Mouse (Mus musculus) cerebellum, postnatal 25 days (tissue): Measurements from ENCODE around the gene H2al1d.
"Not testable (repeated sequence)": the region's sequence is repeated elsewhere in the genome, so short reads cannot be mapped to it uniquely, and the experiment has no call there.

Experiments
- DNase-seq, 2 experiments: peaks; one replicate each; pipeline ENCODE4 v3.0.0; 2021; ENCODE audit warnings: mixed read lengths in 2 of 2

The H2al1d gene

DNA sequence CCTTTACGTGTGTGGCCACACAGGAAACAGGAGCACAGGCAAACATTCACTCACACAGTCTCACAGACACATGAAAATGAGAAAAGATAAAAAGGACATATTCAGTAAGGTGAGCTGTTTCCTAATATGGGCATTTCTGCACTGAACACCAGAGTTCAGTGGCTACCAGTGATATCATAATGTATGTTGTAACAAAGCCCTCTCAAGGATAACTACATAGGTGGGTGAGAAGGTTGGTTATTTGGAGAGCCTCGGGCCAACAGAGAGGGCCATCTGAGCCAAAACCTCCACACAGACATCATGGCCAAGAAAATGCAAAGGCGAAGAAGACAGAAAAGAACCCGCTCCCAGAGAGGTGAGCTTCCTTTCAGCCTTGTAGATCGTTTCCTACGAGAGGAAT lies at the start of gene H2al1d:
TSS of gene H2al1d (plus strand) at position 301 of the 400 bp plus-strand sequence.
- DNase-seq: not testable (repeated sequence)

DNA sequence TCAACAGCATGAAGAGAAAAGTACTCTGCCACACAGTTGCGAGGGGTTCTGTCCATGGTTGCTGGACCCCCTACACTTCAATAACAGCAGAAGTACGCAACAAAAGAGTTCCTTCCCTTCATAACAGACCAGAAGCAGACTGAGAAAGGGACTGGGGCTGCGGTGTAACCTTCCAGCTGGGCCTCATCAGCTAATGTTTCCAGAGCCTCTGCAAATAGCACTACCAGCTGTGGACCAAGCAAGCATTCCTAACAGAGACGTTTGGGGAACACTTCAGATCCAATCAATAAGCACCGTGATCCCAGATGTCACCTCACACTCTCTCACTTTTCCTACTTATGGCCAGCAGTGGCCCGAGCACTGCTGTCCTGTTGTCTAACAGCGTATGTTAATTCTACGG lies 43.7 kb upstream of the H2al1d start:
- no peak for DNase-seq

DNA sequence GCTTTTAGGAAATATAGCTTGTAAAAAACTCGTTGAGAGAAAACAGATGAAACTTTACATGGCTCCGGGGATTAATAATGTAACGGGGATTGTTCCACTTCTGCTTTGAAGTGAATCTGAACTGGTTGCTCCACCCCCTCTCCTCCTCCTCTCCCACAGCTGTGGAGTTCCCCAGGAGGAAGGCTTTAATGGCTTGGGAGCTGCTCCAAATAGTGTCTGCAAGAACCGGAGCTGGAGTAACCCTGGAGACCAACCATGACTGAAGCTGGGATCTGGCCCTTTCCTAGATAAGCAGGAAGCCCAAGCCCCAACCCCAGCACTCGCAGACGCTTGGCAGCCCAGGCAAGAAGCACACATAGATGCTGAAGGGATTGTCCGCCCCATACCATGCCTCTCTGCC lies 40.8 kb upstream of the H2al1d start:
- no peak for DNase-seq

DNA sequence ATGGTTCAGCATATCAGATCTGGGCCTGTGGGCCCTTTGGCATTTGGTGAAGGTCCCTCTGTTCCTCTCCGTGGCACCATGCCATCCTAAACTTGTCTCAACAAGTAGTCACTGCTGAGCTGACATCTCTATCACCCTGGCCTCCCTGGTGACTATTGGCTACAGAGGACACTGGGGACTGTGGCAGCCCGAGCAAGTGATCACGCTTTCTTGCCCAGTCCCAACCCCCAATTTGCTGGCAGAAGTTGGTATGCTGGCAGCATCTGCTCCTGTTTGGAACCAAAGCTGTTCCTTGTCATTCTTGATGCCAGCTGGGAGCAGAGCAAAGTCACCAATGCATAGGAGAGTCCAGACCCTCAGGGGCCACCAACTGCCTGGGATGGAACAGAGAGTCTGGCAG lies 39.5 kb upstream of the H2al1d start:
- DNase-seq: peak; percentile 19

DNA sequence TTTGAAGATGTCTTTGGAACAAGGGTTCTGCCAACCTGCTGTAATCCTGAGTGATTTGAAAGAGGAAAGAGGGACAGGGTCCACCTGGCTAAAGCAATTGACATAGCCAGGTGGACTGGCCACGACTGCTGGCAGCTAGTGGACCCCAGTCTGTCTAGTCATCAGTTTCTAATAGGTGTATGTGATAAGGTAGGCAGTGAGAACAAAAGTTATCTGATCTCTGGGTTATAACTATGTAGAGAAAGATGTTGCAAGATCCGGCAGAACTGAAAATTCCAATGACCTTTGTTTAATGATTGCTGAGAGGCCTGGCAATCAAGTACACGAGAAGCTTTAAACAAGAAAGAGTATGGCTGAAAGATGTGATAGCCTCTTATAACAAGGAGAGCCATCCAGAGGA lies 35.4 kb upstream of the H2al1d start:
- no peak for DNase-seq

DNA sequence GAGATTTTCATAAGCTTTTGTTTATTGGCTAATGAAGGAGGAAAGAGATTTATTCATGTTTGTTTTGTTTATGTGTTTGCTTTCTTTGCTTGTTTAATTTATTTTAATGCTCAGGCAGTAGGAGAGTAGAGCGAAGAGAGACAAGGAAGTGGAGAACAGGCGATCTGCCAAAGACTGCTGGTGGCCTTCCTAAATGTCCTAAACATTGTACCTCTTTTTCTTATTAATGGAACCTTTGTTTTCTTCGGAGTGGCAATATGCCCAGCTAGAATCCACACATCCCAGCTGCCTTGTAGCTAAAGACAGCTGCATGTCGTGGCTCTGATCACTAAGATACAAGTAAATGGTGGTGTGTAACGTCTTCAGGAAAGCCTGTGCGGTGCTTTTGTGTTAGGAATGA lies 31.5 kb upstream of the H2al1d start:
- no peak for DNase-seq

DNA sequence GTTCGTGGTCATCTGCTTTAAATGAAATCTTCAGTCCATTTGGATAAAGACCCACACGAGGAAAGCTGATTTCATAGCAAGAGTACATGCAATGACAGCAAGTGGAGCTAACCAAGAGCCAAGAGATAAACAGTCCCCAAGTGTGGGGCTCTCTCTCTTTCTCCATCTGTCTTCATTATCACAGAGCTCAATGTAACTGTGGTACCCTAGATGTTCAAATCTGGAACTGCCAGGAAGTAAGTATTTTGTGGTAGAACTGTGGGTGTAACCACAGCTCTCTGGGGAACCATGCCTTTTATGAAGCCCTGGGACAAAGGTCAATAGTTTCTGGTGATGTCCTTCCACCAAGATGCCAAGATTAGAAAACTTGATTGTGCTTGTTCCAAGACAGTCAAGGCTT lies 27.9 kb upstream of the H2al1d start:
- DNase-seq: no peak

DNA sequence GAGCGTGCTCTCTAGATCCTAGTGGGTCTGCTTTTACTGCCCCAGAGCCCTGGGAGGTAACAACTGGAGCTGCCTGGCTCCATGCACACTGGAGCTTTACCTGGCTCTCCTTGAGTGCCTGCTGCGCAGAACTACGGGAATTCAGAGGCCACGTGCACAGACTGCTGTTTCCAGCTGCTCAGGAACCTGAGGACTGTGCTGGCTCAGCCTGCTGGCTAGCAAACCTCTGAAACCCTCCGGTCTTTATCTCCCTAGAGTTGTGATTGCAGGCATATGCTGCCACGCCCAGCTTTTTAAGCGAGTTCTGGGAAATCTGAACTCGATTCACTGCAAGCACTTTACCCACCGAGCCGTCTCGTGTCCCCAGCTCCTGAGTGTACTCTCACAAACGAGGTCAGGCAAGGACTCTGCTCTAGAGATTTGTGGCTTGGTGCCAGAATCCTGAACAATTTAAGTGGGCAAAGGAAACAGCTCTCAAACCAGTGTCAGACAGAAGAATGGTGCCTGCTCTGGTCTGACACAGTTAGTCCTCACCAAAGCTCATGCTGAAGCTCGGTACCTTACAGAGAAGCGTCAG lies 20.2 kb upstream of the H2al1d start:
- DNase-seq: no peak

DNA sequence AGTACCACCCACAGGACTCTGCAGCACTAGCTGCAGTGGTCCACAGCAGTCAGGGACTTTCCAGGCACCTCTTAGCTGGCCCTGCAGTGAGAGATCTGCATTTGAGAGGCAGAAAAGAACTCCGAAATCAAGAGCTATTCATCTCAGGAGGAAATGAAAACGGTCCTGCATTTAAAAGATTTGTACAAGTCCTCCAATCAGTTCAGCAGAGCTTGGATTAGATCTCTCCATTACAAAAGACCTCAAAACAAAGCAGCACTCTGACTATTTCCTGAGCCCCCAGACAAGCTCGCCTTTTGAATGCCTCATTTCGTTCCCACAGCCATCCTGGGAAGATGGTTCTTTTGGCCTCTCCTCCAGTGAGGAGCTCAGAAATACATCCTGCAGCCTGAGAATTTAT lies 19.4 kb upstream of the H2al1d start:
- no peak for DNase-seq

DNA sequence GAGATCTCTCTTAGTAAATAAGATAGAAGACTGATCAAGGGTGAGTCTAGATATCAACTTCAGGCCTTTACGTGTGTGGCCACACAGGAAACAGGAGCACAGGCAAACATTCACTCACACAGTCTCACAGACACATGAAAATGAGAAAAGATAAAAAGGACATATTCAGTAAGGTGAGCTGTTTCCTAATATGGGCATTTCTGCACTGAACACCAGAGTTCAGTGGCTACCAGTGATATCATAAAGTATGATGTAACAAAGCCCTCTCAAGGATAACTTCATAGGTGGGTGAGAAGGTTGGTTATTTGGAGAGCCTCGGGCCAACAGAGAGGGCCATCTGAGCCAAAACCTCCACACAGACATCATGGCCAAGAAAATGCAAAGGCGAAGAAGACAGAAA lies 9.7 kb upstream of the H2al1d start, which contains the start of gene H2al1a:
TSS of gene H2al1a (plus strand) at position 301 of the 400 bp plus-strand sequence.
- not testable (repeated sequence) for DNase-seq

DNA sequence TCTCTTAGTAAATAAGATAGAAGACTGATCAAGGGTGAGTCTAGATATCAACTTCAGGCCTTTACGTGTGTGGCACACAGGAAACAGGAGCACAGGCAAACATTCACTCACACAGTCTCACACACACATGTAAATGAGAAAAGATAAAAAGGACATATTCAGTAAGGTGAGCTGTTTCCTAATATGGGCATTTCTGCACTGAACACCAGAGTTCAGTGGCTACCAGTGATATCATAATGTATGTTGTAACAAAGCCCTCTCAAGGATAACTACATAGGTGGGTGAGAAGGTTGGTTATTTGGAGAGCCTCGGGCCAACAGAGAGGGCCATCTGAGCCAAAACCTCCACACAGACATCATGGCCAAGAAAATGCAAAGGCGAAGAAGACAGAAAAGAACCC lies 6.5 kb upstream of the H2al1d start, which contains the start of gene H2al1b:
TSS of gene H2al1b (plus strand) at position 301 of the 400 bp plus-strand sequence.
- DNase-seq: not testable (repeated sequence)

DNA sequence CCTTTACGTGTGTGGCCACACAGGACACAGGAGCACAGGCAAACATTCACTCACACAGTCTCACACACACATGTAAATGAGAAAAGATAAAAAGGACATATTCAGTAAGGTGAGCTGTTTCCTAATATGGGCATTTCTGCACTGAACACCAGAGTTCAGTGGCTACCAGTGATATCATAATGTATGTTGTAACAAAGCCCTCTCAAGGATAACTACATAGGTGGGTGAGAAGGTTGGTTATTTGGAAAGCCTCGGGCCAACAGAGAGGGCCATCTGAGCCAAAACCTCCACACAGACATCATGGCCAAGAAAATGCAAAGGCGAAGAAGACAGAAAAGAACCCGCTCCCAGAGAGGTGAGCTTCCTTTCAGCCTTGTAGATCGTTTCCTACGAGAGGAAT lies 3.3 kb upstream of the H2al1d start, which contains the start of gene H2al1c:
TSS of gene H2al1c (plus strand) at position 301 of the 400 bp plus-strand sequence.
- DNase-seq: not testable (repeated sequence)

DNA sequence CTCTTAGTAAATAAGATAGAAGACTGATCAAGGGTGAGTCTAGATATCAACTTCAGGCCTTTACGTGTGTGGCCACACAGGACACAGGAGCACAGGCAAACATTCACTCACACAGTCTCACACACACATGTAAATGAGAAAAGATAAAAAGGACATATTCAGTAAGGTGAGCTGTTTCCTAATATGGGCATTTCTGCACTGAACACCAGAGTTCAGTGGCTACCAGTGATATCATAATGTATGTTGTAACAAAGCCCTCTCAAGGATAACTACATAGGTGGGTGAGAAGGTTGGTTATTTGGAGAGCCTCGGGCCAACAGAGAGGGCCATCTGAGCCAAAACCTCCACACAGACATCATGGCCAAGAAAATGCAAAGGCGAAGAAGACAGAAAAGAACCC lies 3.0 kb downstream of the H2al1d start, which contains the start of gene H2al1e:
TSS of gene H2al1e (plus strand) at position 301 of the 400 bp plus-strand sequence.
- not testable (repeated sequence) for DNase-seq

DNA sequence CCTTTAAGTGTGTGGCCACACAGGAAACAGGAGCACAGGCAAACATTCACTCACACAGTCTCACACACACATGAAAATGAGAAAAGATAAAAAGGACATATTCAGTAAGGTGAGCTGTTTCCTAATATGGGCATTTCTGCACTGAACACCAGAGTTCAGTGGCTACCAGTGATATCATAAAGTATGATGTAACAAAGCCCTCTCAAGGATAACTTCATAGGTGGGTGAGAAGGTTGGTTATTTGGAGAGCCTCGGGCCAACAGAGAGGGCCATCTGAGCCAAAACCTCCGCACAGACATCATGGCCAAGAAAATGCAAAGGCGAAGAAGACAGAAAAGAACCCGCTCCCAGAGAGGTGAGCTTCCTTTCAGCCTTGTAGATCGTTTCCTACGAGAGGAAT lies 6.2 kb downstream of the H2al1d start, which contains the start of gene H2al1f:
TSS of gene H2al1f (plus strand) at position 301 of the 400 bp plus-strand sequence.
- not testable (repeated sequence) for DNase-seq

DNA sequence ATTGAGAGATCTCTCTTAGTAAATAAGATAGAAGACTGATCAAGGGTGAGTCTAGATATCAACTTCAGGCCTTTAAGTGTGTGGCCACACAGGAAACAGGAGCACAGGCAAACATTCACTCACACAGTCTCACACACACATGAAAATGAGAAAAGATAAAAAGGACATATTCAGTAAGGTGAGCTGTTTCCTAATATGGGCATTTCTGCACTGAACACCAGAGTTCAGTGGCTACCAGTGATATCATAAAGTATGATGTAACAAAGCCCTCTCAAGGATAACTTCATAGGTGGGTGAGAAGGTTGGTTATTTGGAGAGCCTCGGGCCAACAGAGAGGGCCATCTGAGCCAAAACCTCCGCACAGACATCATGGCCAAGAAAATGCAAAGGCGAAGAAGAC lies 9.3 kb downstream of the H2al1d start, which contains the start of gene H2al1g:
TSS of gene H2al1g (plus strand) at position 301 of the 400 bp plus-strand sequence.
- DNase-seq: not testable (repeated sequence)

DNA sequence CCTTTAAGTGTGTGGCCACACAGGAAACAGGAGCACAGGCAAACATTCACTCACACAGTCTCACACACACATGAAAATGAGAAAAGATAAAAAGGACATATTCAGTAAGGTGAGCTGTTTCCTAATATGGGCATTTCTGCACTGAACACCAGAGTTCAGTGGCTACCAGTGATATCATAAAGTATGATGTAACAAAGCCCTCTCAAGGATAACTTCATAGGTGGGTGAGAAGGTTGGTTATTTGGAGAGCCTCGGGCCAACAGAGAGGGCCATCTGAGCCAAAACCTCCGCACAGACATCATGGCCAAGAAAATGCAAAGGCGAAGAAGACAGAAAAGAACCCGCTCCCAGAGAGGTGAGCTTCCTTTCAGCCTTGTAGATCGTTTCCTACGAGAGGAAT lies 12.6 kb downstream of the H2al1d start, which contains the start of gene H2al1h:
TSS of gene H2al1h (plus strand) at position 301 of the 400 bp plus-strand sequence.
- not testable (repeated sequence) for DNase-seq

DNA sequence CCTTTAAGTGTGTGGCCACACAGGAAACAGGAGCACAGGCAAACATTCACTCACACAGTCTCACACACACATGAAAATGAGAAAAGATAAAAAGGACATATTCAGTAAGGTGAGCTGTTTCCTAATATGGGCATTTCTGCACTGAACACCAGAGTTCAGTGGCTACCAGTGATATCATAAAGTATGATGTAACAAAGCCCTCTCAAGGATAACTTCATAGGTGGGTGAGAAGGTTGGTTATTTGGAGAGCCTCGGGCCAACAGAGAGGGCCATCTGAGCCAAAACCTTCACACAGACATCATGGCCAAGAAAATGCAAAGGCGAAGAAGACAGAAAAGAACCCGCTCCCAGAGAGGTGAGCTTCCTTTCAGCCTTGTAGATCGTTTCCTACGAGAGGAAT lies 15.7 kb downstream of the H2al1d start, which contains the start of gene H2al1i:
TSS of gene H2al1i (plus strand) at position 301 of the 400 bp plus-strand sequence.
- not testable (repeated sequence) for DNase-seq

DNA sequence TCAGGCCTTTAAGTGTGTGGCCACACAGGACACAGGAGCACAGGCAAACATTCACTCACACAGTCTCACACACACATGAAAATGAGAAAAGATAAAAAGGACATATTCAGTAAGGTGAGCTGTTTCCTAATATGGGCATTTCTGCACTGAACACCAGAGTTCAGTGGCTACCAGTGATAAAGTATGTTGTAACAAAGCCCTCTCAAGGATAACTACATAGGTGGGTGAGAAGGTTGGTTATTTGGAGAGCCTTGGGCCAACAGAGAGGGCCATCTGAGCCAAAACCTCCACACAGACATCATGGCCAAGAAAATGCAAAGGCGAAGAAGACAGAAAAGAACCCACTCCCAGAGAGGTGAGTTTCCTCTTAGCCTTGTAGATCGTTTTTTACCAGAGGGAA lies 18.9 kb downstream of the H2al1d start, which contains the start of gene H2al1j:
TSS of gene H2al1j (plus strand) at position 301 of the 400 bp plus-strand sequence.
- not testable (repeated sequence) for DNase-seq

DNA sequence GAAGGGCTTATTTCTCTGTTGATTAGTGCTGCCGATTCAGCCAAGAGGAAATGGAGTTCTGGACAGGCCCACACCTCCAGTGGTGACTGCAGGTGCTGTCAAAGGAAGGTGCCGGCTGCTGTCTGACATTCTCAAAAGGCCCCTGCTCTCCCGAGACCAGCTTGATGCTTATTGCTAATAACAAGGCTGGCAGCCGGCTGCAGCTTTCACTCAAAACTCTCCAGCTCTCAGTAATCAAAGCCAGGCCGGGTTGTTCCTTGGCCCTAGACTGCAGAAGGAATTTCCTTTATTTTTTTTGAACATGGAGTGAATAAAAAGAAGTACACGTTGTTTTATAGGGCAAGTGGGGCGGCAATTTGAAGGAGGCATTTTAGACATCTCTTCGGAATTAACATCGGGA lies 37.1 kb downstream of the H2al1d start:
- peak; percentile 19 to 29 for DNase-seq

DNA sequence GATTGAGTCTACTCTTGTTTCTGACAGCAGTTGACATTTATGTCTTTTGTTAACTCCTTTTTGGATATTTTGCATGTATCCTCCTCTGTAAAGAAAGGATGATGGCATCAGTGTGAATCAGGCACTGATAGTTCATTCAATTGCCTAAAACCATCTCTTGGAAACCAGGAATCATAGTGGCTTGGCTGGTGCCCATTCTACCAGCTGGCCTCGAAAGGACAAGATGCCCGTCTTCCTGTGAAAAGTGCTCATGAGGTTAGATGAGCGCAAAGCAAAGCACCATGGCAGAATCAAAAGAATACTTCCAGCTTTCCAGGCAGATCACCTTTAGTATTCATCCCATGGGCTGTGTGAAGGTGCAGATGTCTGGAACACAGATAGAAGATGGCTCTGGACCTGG lies 38.1 kb downstream of the H2al1d start:
- DNase-seq: peak; percentile 24 to 48
